Mouse (Mus musculus) cerebellum, postnatal 25 days (tissue): ENCODE measurements at regions not wholly inside any gene's neighbourhood (a gene's known extent, or its start where the extent isn't known, plus 50 kb on each side); places are given as distances from the start of the nearest gene placed in this dataset.
A peak's percentile ranks its signal among the peaks of the same experiment; 100 is the strongest.

Experiments
- DNase-seq, 2 experiments: peaks; one replicate each; pipeline ENCODE4 v3.0.0; 2021; ENCODE audit warnings: mixed read lengths in 2 of 2

- no peak for DNase-seq
These were observed 291.8 kb downstream of the Hs3st3b1 start for GRCm38 (mm10) chr11:63630336-63630735.

GRCm38 (mm10) chr11:63657057-63657456 is 265.0 kb downstream of the Hs3st3b1 start:
- DNase-seq, result no peak

GRCm38 (mm10) chr11:63665268-63665934 is 256.7 kb downstream of the Hs3st3b1 start:
- no peak for DNase-seq

GRCm38 (mm10) chr11:63670477-63670876 is 251.6 kb downstream of the Hs3st3b1 start:
- DNase-seq, result no peak

- no peak for DNase-seq
These were observed 250.3 kb downstream of the Hs3st3b1 start for GRCm38 (mm10) chr11:63671816-63672215.

DNA sequence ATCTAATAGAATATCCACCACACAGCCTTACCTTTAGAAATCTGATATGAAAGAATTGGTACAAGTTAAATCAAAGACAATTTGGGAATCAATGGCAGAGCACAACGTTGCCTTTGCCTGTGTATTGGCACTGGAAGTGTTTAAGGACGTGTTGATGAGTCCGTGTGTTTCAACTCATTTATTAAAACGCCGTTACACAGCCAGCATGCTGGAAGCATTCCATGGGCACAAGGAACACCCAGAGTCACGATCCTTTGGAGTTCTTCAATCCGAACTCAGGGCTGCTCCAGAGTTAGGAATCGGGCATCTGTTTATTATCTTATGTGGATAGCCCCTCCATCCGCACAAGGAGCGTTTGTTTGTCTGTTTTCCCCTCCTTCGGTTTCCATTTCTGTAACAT is 244.2 kb downstream of the Hs3st3b1 start:
- DNase-seq, result no peak

GRCm38 (mm10) chr11:63678382-63678905 is 243.6 kb downstream of the Hs3st3b1 start:
- no peak for DNase-seq

- no peak for DNase-seq
These were observed 242.6 kb downstream of the Hs3st3b1 start for GRCm38 (mm10) chr11:63679491-63679890.

GRCm38 (mm10) chr11:63684228-63684980 is 237.7 kb downstream of the Hs3st3b1 start:
- peak in 1 of 2 experiments; percentile 7 for DNase-seq

DNA sequence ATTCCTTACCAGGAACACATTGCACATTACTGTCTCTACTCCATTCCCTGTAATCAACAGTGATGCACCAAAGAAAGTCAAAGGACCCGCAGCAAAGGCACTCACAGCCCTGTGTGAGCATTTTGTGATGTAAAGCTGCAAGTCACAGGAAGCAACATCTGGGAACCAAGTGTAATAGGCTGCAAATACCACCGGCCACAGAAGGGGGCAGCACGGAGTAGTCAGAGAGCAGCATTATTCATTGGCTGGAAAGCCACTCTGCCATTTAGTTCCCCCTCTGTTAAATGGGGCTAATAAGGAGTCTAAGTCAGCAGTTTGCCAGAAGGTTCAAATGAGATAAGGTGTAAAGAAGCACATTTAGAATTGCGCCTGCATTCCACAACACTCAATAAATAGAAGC is 231.0 kb downstream of the Hs3st3b1 start:
- peak in 1 of 2 experiments; percentile 12 for DNase-seq

- DNase-seq, result no peak
These were observed 217.0 kb downstream of the Hs3st3b1 start for GRCm38 (mm10) chr11:63704995-63705580.

- DNase-seq, result no peak
These were observed 216.0 kb downstream of the Hs3st3b1 start for GRCm38 (mm10) chr11:63706057-63706456.

GRCm38 (mm10) chr11:63707093-63707492 is 215.0 kb downstream of the Hs3st3b1 start:
- DNase-seq, result peak in 1 of 2 experiments; percentile 2

DNA sequence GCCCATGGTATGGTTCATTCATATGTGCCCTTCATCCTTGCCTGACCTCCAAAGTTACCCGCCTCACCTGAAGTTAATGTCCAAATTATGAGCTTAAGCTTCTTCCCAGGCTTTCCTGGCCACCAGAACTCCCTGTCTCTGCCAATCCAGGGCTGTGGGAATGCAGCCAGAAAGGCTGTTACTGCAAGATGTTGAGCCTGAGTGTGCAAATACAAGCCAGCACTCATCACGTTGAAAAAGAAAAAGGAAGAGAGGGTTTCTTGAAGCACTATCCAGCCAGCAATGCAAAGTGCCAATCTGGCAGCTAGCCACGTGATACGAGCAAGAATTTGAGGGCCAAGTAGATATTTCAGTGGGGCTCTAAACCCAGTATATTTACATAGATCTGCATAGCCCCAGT is 213.7 kb downstream of the Hs3st3b1 start:
- DNase-seq, result peak; percentile 34 to 64

DNA sequence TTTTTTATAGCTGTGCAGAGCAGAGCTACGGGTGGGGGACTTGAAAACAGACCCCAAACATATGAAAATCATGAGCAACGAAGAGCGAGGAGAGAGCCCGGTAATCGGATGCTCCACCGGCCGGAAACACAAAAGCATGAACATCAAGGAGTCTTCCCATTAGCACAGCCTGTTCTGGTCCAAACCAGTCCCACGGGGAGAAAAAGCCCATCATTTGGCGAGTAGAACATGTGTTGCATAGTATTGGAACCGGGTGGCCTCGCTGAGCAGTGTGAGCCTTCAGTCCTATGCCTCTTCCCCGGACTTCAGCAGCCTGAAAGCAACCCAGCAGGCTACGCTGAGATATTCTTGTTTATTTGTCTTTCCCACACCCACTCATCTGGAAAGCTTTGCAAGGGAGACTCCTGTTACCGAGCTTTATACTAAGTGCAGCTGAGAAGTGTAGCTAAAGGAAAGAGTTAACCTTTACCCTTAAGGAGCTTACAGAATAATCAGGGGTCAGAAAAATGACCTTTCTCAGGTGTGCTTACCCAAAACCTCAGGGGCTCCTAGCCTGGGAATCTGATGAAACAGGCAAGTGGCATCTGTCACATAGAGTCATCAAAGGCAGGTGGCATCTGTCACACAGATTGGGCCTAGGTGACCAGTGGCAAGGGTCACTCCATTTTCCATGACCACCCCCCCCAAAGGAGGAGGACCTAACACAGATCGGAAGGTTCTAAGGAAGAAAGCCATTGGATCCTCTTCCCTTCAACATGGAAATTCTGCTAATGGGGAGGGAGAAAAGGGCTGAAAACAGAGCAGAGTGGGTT is 209.8 kb downstream of the Hs3st3b1 start:
- DNase-seq, result no peak

DNA sequence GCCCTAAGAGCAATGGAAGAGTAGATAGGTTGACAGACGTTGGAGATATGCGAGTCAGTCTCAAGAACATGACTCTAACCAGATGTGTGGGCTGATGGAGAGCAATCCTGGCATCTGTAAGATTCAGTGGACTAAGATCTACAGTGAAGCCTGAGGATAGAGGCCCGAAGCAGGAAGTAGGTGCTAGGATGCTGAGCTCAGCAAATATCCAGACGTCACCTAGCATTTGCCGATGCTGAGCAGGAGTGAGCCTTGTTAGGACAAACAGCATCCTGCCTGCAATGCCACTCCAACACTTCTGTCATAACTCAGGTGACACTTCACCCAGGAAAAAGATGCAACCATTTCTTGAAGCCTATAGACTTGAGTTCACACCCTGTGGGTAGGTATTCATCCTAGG is 199.8 kb downstream of the Hs3st3b1 start:
- DNase-seq, result no peak

DNA sequence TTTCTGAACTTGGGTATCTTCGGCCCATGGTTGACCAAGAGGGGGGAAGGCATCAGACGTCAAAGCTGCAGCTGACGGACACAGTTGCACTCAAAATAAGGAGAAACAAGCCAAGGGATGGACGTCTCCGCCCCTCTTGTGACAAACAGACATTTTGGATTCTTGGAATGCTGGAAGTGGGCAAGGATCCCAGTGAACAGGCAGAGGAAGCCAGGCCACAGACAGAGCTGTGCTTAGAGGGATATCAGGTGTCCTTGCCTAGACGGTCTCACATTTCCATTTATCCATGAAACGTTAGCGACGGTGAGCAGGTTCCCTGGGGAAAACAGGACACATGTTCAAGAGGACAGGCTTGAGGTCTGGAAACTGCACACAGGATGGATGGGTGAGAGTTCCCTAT is 191.2 kb downstream of the Hs3st3b1 start:
- DNase-seq, result no peak

DNA sequence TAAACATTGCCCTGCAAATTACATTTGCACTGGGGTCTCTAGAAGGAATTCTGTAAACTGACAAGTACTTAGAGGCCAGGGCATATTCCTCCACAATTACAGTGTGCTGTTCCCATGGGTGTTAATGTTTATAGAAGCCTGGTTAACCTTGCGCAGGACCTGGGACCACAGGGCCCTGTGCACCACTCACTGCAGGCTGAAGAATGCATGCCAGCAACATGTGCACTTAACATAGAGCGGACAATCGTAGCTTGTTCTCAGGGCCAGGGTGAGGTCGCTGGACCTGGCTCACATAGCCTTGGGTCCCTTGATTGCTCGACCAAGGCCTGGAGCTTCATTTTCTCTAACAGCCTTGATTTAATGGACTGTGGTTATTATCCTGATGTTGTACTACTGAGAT is 168.8 kb downstream of the Hs3st3b1 start:
- no peak for DNase-seq

- no peak for DNase-seq
These were observed 167.3 kb downstream of the Hs3st3b1 start for GRCm38 (mm10) chr11:63754826-63755225.

GRCm38 (mm10) chr11:63758313-63758712 is 163.8 kb downstream of the Hs3st3b1 start:
- DNase-seq, result no peak

DNA sequence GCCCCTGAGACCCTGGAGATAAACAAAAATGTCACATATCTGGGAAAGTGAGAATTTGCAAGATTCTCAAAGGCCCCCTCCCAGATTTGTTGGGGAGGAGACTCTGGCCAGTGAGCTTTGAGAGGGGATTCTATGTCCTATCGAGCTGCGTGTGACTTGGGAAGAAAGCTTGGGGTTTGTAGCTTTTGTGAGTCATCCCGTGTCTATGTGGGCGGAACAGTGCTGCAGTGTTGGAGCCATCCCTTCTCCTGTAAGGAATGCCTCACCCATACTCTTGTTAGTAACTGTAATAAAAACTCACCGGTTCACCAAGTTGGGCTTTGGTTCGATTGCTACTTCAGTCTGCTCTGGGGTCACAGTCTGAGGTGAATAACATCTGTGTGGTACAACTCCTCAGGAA is 160.5 kb downstream of the Hs3st3b1 start:
- DNase-seq, result no peak

- DNase-seq, result no peak
These were observed 154.3 kb downstream of the Hs3st3b1 start for GRCm38 (mm10) chr11:63767631-63768250.
